Mouse (Mus musculus): ENCODE results near the gene Palb2.
A peak's percentile ranks its signal among the peaks of the same experiment; 100 is the strongest.

Palb2 gene

DNA sequence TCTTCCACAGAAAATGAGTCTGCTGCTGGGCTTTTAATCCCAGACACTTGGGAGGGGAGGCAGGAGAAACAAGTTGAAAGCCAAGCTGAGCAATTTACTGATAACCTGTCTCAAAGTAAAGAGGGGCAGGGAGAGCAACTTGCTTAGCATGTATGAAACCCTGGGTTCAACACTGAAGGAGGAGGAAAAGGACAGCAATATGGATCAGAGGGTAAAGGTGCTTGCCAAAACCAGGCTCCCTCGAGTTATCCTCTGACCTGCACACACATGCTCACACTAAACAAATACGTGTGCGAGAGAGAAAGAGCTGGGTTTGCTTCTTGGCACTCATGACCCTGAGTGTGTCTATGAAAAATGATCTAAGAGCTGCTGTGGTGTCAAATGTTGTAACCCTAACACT, 34.8 kb downstream of the Palb2 start:
- DNase-seq: no peak

DNA sequence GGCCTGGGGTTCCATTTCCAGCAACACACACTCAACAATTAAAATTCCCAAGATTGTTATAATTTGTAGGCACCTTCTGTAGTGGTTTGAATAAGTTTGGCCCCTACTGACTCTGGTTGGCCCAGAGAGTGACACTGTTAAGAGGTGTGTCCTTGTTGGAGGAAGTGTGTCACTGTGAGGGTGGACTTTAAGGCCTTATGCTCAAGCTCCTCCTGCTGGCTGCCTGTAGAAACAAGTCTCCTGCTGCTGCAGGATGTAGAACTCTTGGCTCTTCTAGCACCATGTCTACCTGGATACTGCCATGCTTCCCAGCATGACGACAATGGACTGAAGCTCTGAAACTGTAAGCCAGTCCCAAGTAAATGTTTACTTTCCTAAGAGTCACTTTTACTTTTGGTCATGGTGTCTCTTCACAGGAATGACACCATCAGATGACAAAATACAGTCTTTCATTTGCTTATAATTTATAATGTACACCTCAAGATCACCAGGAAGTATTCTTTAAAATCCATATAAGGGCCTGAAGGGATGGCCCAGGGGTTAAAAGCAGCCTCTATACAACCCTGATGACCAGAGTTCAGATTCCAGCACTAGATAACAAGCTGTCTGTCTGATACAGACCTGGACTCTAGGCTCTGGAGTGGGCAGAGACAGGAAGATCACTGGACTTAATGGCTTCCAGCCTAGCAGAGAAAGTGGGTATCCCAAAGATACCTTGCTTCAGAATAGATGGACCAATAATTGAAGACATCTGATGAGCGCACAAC, 38.0 kb downstream of the Palb2 start:
- DNase-seq: peak; percentile 13

DNA sequence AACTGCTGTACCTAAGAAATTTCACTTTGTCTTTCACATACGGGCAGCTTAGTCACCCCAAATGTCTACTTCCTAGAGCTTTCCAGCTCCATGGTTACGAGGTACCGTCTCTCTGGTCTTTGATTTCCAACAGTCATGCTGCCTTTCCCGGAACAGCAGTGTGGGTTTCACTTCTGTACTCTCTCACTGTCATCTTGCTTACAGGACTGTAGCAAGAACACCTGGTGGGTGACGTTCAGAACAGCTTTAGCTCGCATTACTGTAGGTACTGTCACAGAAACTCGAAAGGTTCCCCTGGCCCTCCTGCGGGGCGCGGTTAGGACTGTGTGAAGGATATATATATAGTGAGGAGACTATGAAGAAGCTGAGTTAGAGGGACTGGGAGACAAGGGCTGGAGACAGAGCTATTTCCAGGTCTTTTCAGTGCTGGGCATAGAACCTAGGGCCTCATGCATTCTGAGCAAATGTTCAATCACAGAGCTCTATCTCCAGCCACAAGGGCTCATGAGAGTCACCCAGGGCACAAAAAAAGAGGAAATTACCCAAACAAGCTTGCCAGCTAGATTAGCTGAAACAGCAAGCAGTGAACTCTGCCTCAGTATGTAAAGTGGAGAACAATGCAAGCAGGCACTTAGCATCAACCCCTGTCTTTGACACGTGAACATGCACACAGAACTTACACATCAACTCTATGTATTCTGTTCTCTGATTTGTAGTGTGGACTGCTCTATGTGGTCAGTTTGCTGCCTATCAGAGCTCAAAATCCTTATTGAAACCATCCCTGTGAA, 45.4 kb downstream of the Palb2 start:
- no peak for DNase-seq

GRCm38 (mm10) chr7:122081071-122081470, 51.7 kb downstream of the Palb2 start:
- no peak for DNase-seq

- DNase-seq: no peak
Measured at GRCm38 (mm10) chr7:122079798-122080554, 52.8 kb downstream of the Palb2 start.

- DNase-seq: no peak
Measured at GRCm38 (mm10) chr7:122074374-122074773, 58.4 kb downstream of the Palb2 start.

GRCm38 (mm10) chr7:122067517-122068381, 65.0 kb downstream of the Palb2 start:
- DNase-seq: no peak

DNA sequence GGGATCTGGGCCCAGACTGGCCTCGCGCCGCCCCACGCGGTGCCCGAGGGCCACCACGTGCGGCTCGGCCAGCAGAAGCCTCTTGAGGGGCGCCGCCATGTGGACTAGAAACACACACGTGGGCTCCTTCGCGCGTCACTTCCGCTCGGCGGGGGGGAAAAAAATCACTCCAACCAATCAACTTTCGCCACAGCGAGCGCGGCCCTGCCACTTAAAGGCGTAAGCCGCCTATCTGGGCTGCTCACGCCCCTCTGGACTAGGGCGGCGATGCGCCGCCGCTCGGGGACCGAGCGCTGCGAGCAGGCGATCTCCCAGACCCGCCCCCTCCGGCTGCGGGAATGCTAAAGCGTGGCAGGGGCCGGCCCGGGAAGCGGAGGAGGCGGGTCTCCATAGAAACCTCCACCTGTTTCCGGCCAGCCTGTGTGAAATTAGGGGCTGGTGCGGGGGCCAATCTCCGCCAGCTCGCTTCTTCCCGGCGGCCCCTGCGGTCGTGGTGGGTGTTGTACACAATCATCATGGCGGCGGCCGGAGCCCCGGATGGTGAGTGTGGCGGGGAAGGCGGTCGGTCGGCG, 65.8 kb downstream of the Palb2 start, which contains the start of the genes Ubfd1 and Ears2:
Ubfd1 (plus strand) TSS at position 231 of the 572 bp plus-strand sequence.
Ears2 (minus strand) TSS at position 319 of the 572 bp plus-strand sequence.
- peak; percentile 97 for DNase-seq

DNA sequence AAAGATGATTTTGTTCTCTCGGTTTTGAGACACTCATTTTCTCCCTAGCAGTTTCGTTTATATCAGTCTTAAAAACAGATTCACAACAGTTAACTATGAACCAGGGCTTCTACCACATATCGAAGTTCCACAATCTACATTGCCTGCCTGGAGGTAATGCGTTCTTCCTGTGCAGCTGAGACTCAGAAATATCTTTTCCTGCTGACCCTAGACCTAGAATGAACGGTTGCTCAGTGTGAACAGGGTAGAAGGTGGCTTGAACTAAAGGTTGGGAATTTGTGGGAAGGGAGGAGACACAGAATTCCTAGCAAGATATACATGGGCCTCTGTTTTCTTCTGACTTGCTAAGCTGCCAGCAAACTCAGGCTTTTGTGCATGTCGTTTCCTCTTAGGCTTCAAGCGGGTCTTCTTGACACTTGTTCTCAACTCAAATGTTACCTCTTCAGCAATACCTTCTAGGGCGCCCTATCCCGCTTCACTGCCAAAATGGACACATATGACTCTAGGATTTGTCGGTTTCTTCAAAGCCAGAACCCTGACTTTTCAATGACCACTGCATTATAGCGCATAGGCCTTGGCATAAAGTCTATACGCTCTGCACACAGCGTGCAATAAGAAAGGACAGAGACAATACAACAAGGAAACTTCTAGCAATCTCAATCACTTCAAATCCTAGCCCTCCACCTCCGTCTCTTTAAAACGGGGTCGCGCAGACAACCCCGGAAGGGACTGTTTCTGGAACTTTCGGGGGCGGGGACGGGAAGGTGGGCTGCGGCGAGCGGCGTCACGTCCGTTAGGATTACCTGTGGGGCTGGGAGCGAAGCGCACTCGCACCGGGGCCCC, 66.5 kb downstream of the Palb2 start:
- DNase-seq: no peak

GRCm38 (mm10) chr7:122065656-122066055, 67.1 kb downstream of the Palb2 start:
- DNase-seq: peak; percentile 12
